Comparison of ENCODE assay signal across 9 mouse cellular contexts in the genomic region with DNA sequence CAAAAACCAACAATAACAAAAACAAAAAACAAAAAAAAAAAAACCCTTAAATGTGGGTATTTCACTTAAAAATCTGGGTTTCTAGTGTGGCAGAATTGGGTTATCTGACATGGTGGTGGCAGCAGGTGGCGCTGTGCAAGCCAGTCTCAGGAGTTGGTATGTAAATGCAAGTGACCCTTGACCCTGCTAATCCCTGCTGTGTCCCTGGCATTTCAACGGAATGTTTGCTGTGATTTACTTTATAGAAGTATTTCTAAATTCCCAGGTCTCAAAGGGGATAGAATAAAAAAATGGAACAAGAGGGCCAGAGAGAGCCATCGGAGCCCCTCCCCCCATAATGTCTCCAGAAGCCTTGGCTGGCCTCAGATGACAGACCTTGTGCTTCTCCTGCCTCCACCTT. TPM values are rescaled to one million over a fixed set of nuclear protein-coding genes. Genes with fewer than 3 reads are reported as not detected.
A peak's percentile ranks its signal among the peaks of the same experiment; 100 is the strongest.
DNase-seq lines count a peak whose midpoint lies in the region; ATAC-seq and TF ChIP-seq lines count a peak whose summit lies in the region.
"Had no signal": no experiment of that assay in that cellular context is flagged by ENCODE, and none has a peak within 500 bp of the region (broad histone marks: within the 10 kb centered on the region; RNA-seq: fewer than 3 reads in every experiment).

No protein-coding gene starts in this region.

- DNase-seq in hindbrain, embryonic 10.5 days (ENCODE audit: low spot score) = peak; percentile 56
- DNase-seq in adrenal gland, adult 18-20 months (ENCODE audit: low spot score in 2 of 2) = peak; percentile 36 to 46
- DNase-seq in kidney, adult 8-10 months = peak; percentile 45 to 57
- DNase-seq in splenic B cell, adult 2 months (ENCODE audit: low read depth, low spot score) = peak; percentile 57
- no peak for DNase-seq in frontal cortex, postnatal 14 days (ENCODE audit: low spot score in 2 of 2)

- H3K36me3 ChIP-seq in hindbrain, embryonic 10.5 days = peaks cover 32% of the 10 kb centered on the region
- peaks cover 10% of the 10 kb centered on the region; the same call in 1 of the 2 replicates for H3K36me3 ChIP-seq in hindbrain, embryonic 16.5 days (ENCODE audit: control insufficient read depth, insufficient read depth, low read length)
- H3K36me3 ChIP-seq in C2C12 (ENCODE audit: control insufficient read depth, insufficient read depth) = no peaks in the 10 kb centered on the region
- H3K36me3 ChIP-seq in splenic B cell, adult 2 months (ENCODE audit: control insufficient read depth, insufficient read depth, low read length, poor library complexity, severe bottlenecking) = no peaks in the 10 kb centered on the region; the same call in 1 of the 2 replicates

- no peak overlapping the region for H3ac ChIP-seq in C2C12 (ENCODE audit: control insufficient read depth, insufficient read length, low read depth)

- no peak for ATAC-seq in hindbrain, embryonic 16.5 days
- ATAC-seq in megakaryocyte-erythroid progenitor cell, adult 5-6 weeks (replicated peaks; ENCODE audit: low FRiP score, low TSS enrichment, poor library complexity, severe bottlenecking) = no peak

- no peaks in the 10 kb centered on the region for H3K79me2 ChIP-seq in C2C12 (ENCODE audit: control insufficient read depth, insufficient read depth)

- TF ChIP-seq CTCF in C2C12 (IDR thresholded peaks at IDR 0.05; ENCODE audit: control insufficient read depth, insufficient read depth, insufficient read length) = peak; percentile 3

- no peaks in the 10 kb centered on the region; the same call in 1 of the 2 replicates for H3K9me3 ChIP-seq in hindbrain, embryonic 10.5 days
- H3K9me3 ChIP-seq in hindbrain, embryonic 16.5 days (ENCODE audit: control insufficient read depth, low read length) = 0 out of 2 replicates have a peak, but pooled peaks cover 2% of the 10 kb centered on the region

- H3K4me3 ChIP-seq in hindbrain, embryonic 10.5 days = no peak overlapping the region
- H3K4me3 ChIP-seq in hindbrain, embryonic 16.5 days (ENCODE audit: low read length) = no peak overlapping the region
- no peak overlapping the region for H3K4me3 ChIP-seq in C2C12 (ENCODE audit: insufficient read depth, poor library complexity, severe bottlenecking)

- H3K27me3 ChIP-seq in hindbrain, embryonic 10.5 days (ENCODE audit: insufficient read depth, poor library complexity, severe bottlenecking) = no peaks in the 10 kb centered on the region
- no peaks in the 10 kb centered on the region for H3K27me3 ChIP-seq in hindbrain, embryonic 16.5 days (replicated peaks; ENCODE audit: control insufficient read depth, insufficient read depth, low read length)
- peaks cover 9% of the 10 kb centered on the region for H3K27me3 ChIP-seq in C2C12 (ENCODE audit: control insufficient read depth, insufficient read depth, insufficient read length)
- no peaks in the 10 kb centered on the region for H3K27me3 ChIP-seq in splenic B cell, adult 2 months (ENCODE audit: control insufficient read depth, insufficient read depth, low read length, poor library complexity, severe bottlenecking)

- H3K4me1 ChIP-seq in hindbrain, embryonic 10.5 days (replicated peaks) = peaks cover 9% of the 10 kb centered on the region
- H3K4me1 ChIP-seq in hindbrain, embryonic 16.5 days (ENCODE audit: control insufficient read depth, insufficient read depth, low read depth, low read length) = no peaks in the 10 kb centered on the region

- H3K27ac ChIP-seq in hindbrain, embryonic 10.5 days = no peak overlapping the region
- H3K27ac ChIP-seq in hindbrain, embryonic 16.5 days (ENCODE audit: low read depth, low read length) = no peak overlapping the region

- H3K9ac ChIP-seq in hindbrain, embryonic 16.5 days (ENCODE audit: low read depth, low read length) = no peak overlapping the region

- H3K79me3 ChIP-seq in C2C12 (ENCODE audit: low read depth) = no peaks in the 10 kb centered on the region

- 20% methylated on average over 3 of the region's 3 CpGs for WGBS in hindbrain, embryonic 10.5 days
- WGBS in hindbrain, embryonic 16.5 days = 30% methylated on average over 3 of the region's 3 CpGs

- no peak overlapping the region for H3K4me2 ChIP-seq in hindbrain, embryonic 16.5 days (ENCODE audit: low read length)

TF ChIP-seq in C2C12, 6 proteins besides CTCF, POLR2A, EP300 and RAD21:
- TF ChIP-seq MYOG (IDR thresholded peaks at IDR 0.05; ENCODE audit: control insufficient read depth, extremely low read depth, insufficient read length) = no peak

RNA-seq across cellular contexts. Expression of a gene that starts 3.4 kb away (rescaled TPM):
- 13.3 and 18.1 TPM in 2 replicates for polyA plus RNA-seq in hindbrain, embryonic 10.5 days (2016; fragmentation: Nextera tagmentation; extraction: Ambion mirVana)
- polyA plus RNA-seq in hindbrain, embryonic 16.5 days (2015; fragmentation: Nextera tagmentation; extraction: Ambion mirVana) = 23.0 and 32.2 TPM in 2 replicates
- 123 TPM for polyA plus RNA-seq in C2C12 (2012; fragmentation: generic; extraction: Trizol)
- total RNA-seq in adrenal gland, adult 18-20 months (2021) = 100 to 1,000 TPM; 206 to 285 TPM
- 79.5 and 118 TPM in 2 replicates for total RNA-seq in megakaryocyte-erythroid progenitor cell, adult 5-6 weeks (2014; fragmentation: Nextera tagmentation)
- 95.1 and 99.0 TPM in 2 replicates for total RNA-seq in megakaryocyte-erythroid progenitor cell, adult 5-6 weeks (2017)

RNA-seq across cellular contexts. Expression of a gene that starts 34.8 kb away (rescaled TPM):
- 0.36 TPM in 1 of 2 replicates, not detected in the other for polyA plus RNA-seq in hindbrain, embryonic 10.5 days (2016; fragmentation: Nextera tagmentation; extraction: Ambion mirVana)
- polyA plus RNA-seq in hindbrain, embryonic 16.5 days (2015; fragmentation: Nextera tagmentation; extraction: Ambion mirVana) = 0.35 and 0.82 TPM in 2 replicates
- polyA plus RNA-seq in C2C12 (2012; fragmentation: generic; extraction: Trizol) = 0.08 TPM
- total RNA-seq in adrenal gland, adult 18-20 months (2021) = not detected
- total RNA-seq in megakaryocyte-erythroid progenitor cell, adult 5-6 weeks (2014; fragmentation: Nextera tagmentation) = not detected in 2 replicates
- total RNA-seq in megakaryocyte-erythroid progenitor cell, adult 5-6 weeks (2017) = not detected in 2 replicates
- polyA plus RNA-seq: stomach, embryonic 16.5 days had no signal

RNA-seq across cellular contexts. Expression of a gene that starts 35.0 kb away (rescaled TPM):
- 1.3 and 1.4 TPM in 2 replicates for polyA plus RNA-seq in hindbrain, embryonic 10.5 days (2016; fragmentation: Nextera tagmentation; extraction: Ambion mirVana)
- 2.0 and 2.3 TPM in 2 replicates for polyA plus RNA-seq in hindbrain, embryonic 16.5 days (2015; fragmentation: Nextera tagmentation; extraction: Ambion mirVana)
- 2.6 TPM for polyA plus RNA-seq in C2C12 (2012; fragmentation: generic; extraction: Trizol)
- total RNA-seq in adrenal gland, adult 18-20 months (2021) = 1 to 10 TPM; 3.8 TPM
- 5.1 and 7.1 TPM in 2 replicates for total RNA-seq in megakaryocyte-erythroid progenitor cell, adult 5-6 weeks (2014; fragmentation: Nextera tagmentation)
- 0.30 and 1.1 TPM in 2 replicates for total RNA-seq in megakaryocyte-erythroid progenitor cell, adult 5-6 weeks (2017)

RNA-seq across cellular contexts. Expression of a gene that starts 44.6 kb away (rescaled TPM):
- 14.5 and 16.9 TPM in 2 replicates for polyA plus RNA-seq in hindbrain, embryonic 10.5 days (2016; fragmentation: Nextera tagmentation; extraction: Ambion mirVana)
- polyA plus RNA-seq in hindbrain, embryonic 16.5 days (2015; fragmentation: Nextera tagmentation; extraction: Ambion mirVana) = 18.7 and 20.6 TPM in 2 replicates
- polyA plus RNA-seq in C2C12 (2012; fragmentation: generic; extraction: Trizol) = 6.4 TPM
- 10 to 100 TPM; 30.1 to 33.9 TPM for total RNA-seq in adrenal gland, adult 18-20 months (2021)
- 17.3 and 18.1 TPM in 2 replicates for total RNA-seq in megakaryocyte-erythroid progenitor cell, adult 5-6 weeks (2014; fragmentation: Nextera tagmentation)
- 9.1 and 12.4 TPM in 2 replicates for total RNA-seq in megakaryocyte-erythroid progenitor cell, adult 5-6 weeks (2017)

Comparison
In these comparisons a context has a peak if more than half of its experiments do, and no peak if none do; other contexts are left out.
1. DNase-seq: peak in hindbrain, embryonic 10.5 days (single experiment), adrenal gland, adult 18-20 months (2 of 2), kidney, adult 8-10 months (2 of 2) and splenic B cell, adult 2 months (single experiment); none in frontal cortex, postnatal 14 days (0 of 2).